Mouse (Mus musculus): Measurements from ENCODE around the gene Ctcf.

Ctcf gene

GRCm38 (mm10) chr8:105677891-105678290 lies 41.5 kb downstream of the Ctcf start:
- DNase-seq = no peak

- no peak for DNase-seq
These were observed 49.0 kb downstream of the Ctcf start for GRCm38 (mm10) chr8:105685325-105685724.

DNA sequence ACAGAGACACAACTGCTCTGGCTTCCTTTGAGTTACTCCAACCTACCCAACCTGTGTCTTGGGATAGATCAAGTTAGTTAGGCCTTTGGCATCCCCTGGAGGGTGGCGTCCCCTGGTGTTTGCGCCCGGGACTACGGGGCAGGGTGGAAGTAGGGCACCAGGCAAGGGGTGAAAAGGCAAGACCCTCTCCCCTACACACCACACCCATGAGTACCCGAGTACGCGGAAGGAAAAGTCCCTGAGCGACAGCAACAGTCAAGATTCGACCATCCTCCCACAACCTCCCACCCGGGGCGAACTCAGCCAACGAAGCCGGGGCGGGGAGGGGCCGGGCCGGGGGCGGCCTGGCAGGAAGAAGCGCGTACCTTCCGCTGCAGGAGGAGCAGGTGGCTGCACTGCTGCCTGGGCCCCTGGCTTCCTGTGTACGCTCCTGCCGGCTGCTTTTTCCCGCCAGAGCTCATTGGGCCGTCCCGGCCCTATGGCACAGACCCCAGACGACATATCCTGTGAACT lies 49.5 kb downstream of the Ctcf start, which contains the start of gene Carmil2:
TSS of gene Carmil2 (plus strand) at position 479 of the 513 bp plus-strand sequence.
- peak; percentile 67 for DNase-seq

- no peak for DNase-seq
These were observed 50.2 kb downstream of the Ctcf start for GRCm38 (mm10) chr8:105686551-105686950.

- no peak for DNase-seq
These were observed 51.1 kb downstream of the Ctcf start for GRCm38 (mm10) chr8:105687512-105687911.

DNA sequence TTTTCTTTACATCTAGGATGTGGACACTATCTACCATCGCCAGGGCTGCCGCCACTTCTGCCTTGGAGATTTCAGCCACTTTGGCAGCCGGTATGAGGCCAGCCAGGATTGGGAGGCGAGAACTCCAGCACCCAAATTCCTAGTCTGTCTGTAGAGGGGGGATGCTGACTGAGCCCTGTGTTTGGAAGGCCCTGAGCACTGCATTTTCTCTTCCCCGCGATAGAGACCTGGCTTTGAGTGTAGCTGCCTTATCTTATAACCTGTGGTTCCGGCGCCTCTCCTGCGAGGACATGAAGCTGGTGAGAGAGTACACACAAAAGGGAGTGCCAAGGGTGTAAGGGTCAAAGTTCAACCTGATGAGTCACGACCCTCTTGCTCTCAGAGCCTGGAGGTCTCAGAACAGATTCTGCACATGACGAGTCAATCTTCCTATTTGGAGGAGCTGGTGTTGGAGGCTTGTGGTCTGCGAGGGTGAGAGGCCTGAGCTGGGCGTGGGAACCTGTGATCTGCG lies 51.9 kb downstream of the Ctcf start:
- no peak for DNase-seq

- DNase-seq = no peak
These were observed 53.1 kb downstream of the Ctcf start for GRCm38 (mm10) chr8:105689256-105689982.

- no peak for DNase-seq
These were observed 53.6 kb downstream of the Ctcf start for GRCm38 (mm10) chr8:105689983-105690360.

DNA sequence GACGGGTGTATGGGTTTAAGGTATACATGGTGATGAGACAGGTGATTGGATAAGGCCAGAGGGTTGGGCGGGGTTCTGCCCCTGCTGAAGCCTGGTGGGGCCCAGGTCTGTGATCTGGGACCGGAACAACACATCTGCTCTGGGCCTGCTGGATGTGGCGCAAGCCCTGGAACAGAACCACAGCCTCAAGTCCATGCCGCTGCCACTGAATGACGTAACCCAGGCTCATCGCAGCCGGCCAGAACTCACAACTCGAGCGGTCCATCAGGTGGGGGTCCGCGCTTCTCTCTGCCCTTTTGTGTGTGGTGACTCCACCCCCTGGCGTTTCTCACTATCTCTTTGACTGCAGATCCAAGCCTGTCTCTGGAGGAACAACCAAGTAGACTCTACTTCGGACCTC lies 54.6 kb downstream of the Ctcf start:
- no peak for DNase-seq

GRCm38 (mm10) chr8:105692449-105693182 lies 56.2 kb downstream of the Ctcf start:
- DNase-seq = no peak

- DNase-seq = peak; percentile 62
These were observed 57.3 kb downstream of the Ctcf start for GRCm38 (mm10) chr8:105693648-105694047.

DNA sequence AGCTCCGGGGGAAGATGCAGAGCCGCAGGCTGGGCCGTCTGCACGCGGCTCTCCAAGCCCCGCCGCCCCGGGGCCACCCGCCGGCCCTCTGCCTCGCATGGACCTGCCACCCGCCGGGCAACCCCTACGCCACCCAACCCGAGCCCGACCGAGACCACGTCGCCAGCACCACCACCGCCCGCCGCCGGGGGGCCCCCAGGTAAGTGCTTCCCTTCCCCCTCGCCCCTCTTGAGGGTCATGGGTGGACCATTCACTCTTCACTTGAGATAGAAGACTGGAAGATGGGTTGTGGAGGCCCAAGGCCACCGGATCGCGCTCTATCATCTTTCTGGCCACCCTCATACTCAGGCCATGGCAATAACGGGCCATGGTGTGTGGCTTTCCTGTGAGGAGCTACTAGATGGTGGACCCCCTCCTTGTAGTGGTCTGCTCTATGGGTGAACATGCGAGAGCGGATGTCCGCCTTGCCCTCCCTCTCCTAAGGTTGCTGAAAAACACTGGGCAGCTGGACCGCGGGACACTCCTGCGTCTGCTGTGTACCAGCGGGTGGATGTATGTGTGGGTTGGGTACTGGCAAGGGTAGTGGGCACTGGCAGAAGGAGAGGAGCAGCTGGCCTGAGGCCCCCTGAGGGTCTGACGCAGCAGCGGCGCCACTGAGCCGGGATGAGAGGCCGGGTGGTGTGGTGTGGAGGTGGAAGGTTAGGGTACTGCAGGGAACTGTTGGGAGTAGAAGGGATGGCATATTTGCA lies 57.9 kb downstream of the Ctcf start:
- DNase-seq = no peak

DNA sequence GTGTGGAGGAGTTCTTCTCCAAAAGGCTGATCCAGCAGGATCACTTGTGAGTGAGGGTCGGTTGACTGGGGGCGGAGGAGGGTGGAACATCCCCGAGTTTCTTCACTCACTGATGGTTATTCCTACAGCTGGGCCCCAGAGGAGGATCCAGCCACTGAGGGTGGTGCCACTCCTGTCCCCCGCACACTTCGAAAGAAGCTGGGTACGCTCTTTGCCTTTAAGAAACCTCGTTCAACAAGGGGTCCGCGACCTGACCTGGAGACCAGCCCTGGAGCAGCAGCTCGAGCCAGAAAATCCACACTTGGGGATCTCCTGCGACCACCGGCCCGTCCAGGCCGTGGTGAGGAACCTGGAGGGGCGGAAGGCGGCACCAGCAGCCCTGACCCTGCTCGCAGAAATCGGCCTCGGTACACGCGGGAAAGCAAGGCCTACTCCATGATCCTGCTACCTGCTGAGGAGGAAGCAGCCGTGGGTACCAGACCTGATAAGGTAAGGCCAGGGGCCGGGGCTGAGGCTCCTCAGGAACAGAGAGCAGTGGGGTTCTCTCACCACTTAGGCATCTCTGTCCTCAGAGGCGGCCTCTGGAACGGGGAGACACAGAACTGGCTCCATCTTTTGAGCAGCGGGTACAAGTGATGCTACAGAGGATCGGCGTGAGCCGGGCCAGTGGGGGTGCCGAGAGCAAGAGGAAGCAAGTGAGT lies 58.9 kb downstream of the Ctcf start:
- no peak for DNase-seq

- no peak for DNase-seq
These were observed 60.9 kb downstream of the Ctcf start for GRCm38 (mm10) chr8:105697196-105697780.

- DNase-seq = no peak
These were observed 62.4 kb downstream of the Ctcf start for GRCm38 (mm10) chr8:105698734-105699133.

GRCm38 (mm10) chr8:105699488-105700215 lies 63.3 kb downstream of the Ctcf start:
- no peak for DNase-seq

GRCm38 (mm10) chr8:105700566-105700965 lies 64.2 kb downstream of the Ctcf start:
- DNase-seq = no peak

DNA sequence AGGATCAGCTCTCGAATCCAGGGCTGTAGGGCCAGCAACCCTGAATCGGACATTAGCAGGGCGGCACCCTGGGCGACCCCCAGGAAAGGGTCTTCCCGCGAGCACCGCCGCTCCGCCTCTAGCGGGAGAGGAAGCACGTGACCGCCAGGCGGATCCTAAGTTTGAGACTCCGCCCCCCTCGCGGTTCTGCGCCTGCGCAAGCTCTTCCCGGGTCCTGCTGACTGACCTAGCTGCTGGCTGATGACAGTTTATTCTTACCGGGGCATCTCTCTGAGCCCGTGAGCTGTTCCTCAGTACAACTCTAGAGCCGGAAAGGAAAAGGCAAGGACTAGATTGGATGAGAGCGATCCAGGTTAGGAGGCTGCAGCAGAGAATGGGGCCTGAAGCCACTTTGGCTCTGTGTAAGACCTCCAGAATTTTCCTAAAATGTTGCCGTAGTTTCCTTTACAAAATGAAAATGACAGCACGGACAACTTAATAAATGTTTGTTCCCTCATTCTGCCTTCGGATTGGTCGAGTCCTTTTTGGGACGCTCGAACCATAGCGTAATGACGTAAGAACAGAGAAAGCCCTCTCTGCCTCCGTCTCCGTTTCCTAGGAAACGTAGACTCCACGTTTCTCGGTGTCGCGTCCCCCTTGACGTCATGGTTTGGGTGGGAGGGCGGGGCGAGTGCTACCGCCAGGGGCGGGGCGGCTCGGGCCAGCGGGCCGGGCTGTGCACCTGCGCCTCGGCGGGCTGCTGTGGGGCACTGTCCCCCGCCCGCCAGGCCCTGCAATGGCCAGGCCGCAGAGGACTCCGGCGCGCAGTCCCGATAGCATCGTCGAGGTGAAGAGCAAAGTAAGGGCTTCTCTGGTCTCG lies 64.8 kb downstream of the Ctcf start, which contains the start of the genes Acd and Pard6a:
TSS of gene Acd (minus strand) at position 137 of the 859 bp plus-strand sequence.
TSS of gene Pard6a (plus strand) at position 183 of the 859 bp plus-strand sequence.
- DNase-seq = peak; percentile 97

- DNase-seq = no peak
These were observed 65.6 kb downstream of the Ctcf start for GRCm38 (mm10) chr8:105702001-105702401.
